Mouse (Mus musculus): ENCODE measurements around the gene Gm33543.

Gm33543 gene

GRCm38 (mm10) chr10:95836530-95837264, 6.0 kb downstream of the Gm33543 start:
- DNase-seq (ENCODE audit: low spot score in 2 of 2): no peak

GRCm38 (mm10) chr10:95830891-95831290, 11.8 kb downstream of the Gm33543 start:
- no peak for DNase-seq (ENCODE audit: low spot score in 2 of 2)

- DNase-seq (ENCODE audit: low spot score in 2 of 2): no peak
Observed at GRCm38 (mm10) chr10:95829471-95829870, 13.3 kb downstream of the Gm33543 start.

- no peak for DNase-seq (ENCODE audit: low spot score in 2 of 2)
Observed at GRCm38 (mm10) chr10:95828374-95828773, 14.4 kb downstream of the Gm33543 start.

GRCm38 (mm10) chr10:95825651-95826050, 17.1 kb downstream of the Gm33543 start:
- DNase-seq (ENCODE audit: low spot score in 2 of 2): no peak

GRCm38 (mm10) chr10:95818506-95818905, 24.2 kb downstream of the Gm33543 start:
- no peak for DNase-seq (ENCODE audit: low spot score in 2 of 2)

GRCm38 (mm10) chr10:95817419-95818161, 25.1 kb downstream of the Gm33543 start:
- DNase-seq (ENCODE audit: low spot score in 2 of 2): no peak

GRCm38 (mm10) chr10:95814351-95814750, 28.4 kb downstream of the Gm33543 start:
- no peak for DNase-seq (ENCODE audit: low spot score in 2 of 2)

GRCm38 (mm10) chr10:95811869-95812268, 30.9 kb downstream of the Gm33543 start:
- no peak for DNase-seq (ENCODE audit: low spot score in 2 of 2)

GRCm38 (mm10) chr10:95801443-95801811, 41.3 kb downstream of the Gm33543 start:
- DNase-seq (ENCODE audit: low spot score in 2 of 2): no peak

- no peak for DNase-seq (ENCODE audit: low spot score in 2 of 2)
Observed at GRCm38 (mm10) chr10:95800693-95801442, 41.9 kb downstream of the Gm33543 start.

- DNase-seq (ENCODE audit: low spot score in 2 of 2): no peak
Observed at GRCm38 (mm10) chr10:95797645-95798395, 44.9 kb downstream of the Gm33543 start.

- no peak for DNase-seq (ENCODE audit: low spot score in 2 of 2)
Observed at GRCm38 (mm10) chr10:95795500-95795899, 47.2 kb downstream of the Gm33543 start.

- DNase-seq (ENCODE audit: low spot score in 2 of 2): no peak
Observed at GRCm38 (mm10) chr10:95794706-95795105, 48.0 kb downstream of the Gm33543 start.

- DNase-seq (ENCODE audit: low spot score in 2 of 2): no peak
Observed at GRCm38 (mm10) chr10:95791427-95791804, 51.3 kb downstream of the Gm33543 start.

- peak in 1 of 2 experiments; percentile 14 for DNase-seq (ENCODE audit: low spot score in 2 of 2)
Observed at GRCm38 (mm10) chr10:95790771-95791426, 51.8 kb downstream of the Gm33543 start.

- peak; percentile 19 to 28 for DNase-seq (ENCODE audit: low spot score in 2 of 2)
Observed at GRCm38 (mm10) chr10:95787176-95787575, 55.6 kb downstream of the Gm33543 start.

GRCm38 (mm10) chr10:95784837-95785236, 57.9 kb downstream of the Gm33543 start:
- DNase-seq (ENCODE audit: low spot score in 2 of 2): no peak

- no peak for DNase-seq (ENCODE audit: low spot score in 2 of 2)
Observed at GRCm38 (mm10) chr10:95780881-95781600, 61.7 kb downstream of the Gm33543 start.

GRCm38 (mm10) chr10:95779801-95780385, 62.8 kb downstream of the Gm33543 start:
- DNase-seq (ENCODE audit: low spot score in 2 of 2): no peak

Data from left cerebral cortex, adult 9 months (tissue).